Mouse (Mus musculus) CH12.LX (cell line): ENCODE results near the gene BC034090. TPM values are rescaled to one million over a fixed set of nuclear protein-coding genes. Genes with fewer than 3 reads are reported as not detected.

ENCODE experiments used
- DNase-seq: peaks from one replicate; pipeline ENCODE4 v3.0.0-alpha.2; 2013; ENCODE audit errors: extremely low read depth
- H3K27ac ChIP-seq: 2 replicates; pipeline ENCODE4 v1.5.1; 2012; ENCODE audit warnings: low read depth, mild to moderate bottlenecking, control low read depth, moderate library complexity; ENCODE audit not compliant: insufficient read depth
- H3K27me3 ChIP-seq: replicated peaks from 2 replicates; pipeline ENCODE3; 2012; ENCODE audit warnings: inconsistent platforms
- H3K36me3 ChIP-seq, 2 experiments: replicated peaks in 1 of 2; 2 replicates each; pipeline versions ENCODE3 to v1.6.1; 2012; ENCODE audit warnings: inconsistent platforms in 1 of 2, low read length in 1 of 2, mild to moderate bottlenecking in 1 of 2, mixed read lengths in 1 of 2, moderate library complexity in 1 of 2; ENCODE audit not compliant: control insufficient read depth in 1 of 2, insufficient read depth in 1 of 2
- H3K4me1 ChIP-seq, 2 experiments: 2 replicates each; pipeline ENCODE4 v1.6.1; 2012; ENCODE audit warnings: inconsistent platforms in 1 of 2, moderate library complexity in 1 of 2; ENCODE audit not compliant: insufficient read depth in 2 of 2, control insufficient read depth in 1 of 2
- H3K4me2 ChIP-seq: 2 replicates; pipeline ENCODE4 v1.6.1; 2012; ENCODE audit warnings: low read depth, mild to moderate bottlenecking, control low read depth; ENCODE audit not compliant: poor library complexity, insufficient read depth, severe bottlenecking
- H3K4me3 ChIP-seq, 3 experiments: fragments of 150-350 bp in 1 of 3; sonication (generic) in 1 of 3; replicated peaks in 1 of 3; 2 replicates each; pipeline versions ENCODE3 to v1.5.1; 2011 to 2012; ENCODE audit warnings: low read depth in 2 of 3, low read length in 2 of 3, mild to moderate bottlenecking in 2 of 3, moderate library complexity in 2 of 3, control low read depth in 1 of 3, improper control_type of control experiment in 1 of 3, inconsistent platforms in 1 of 3, mixed read lengths in 1 of 3; ENCODE audit not compliant: poor library complexity in 1 of 3
- H3K79me2 ChIP-seq: replicated peaks from 2 replicates; pipeline ENCODE4 v1.6.1; 2012; ENCODE audit warnings: mild to moderate bottlenecking, moderate library complexity; ENCODE audit not compliant: control insufficient read depth, poor library complexity, insufficient read depth, severe bottlenecking; ENCODE audit errors: extremely low read depth
- H3K9ac ChIP-seq: 2 replicates; pipeline ENCODE4 v1.6.1; 2012; ENCODE audit warnings: low read depth, mild to moderate bottlenecking, control low read depth, moderate library complexity; ENCODE audit not compliant: insufficient read depth
- H3K9me3 ChIP-seq: replicated peaks from 2 replicates; pipeline ENCODE3; 2012; ENCODE audit warnings: low read length, inconsistent platforms, mixed read lengths
- BHLHE40 ChIP-seq: IDR thresholded peaks from 2 replicates; pipeline ENCODE4 v1.6.1; 2011; ENCODE audit warnings: mild to moderate bottlenecking, low read depth, low read length, improper control_type of control experiment
- CHD1 ChIP-seq: IDR thresholded peaks from 2 replicates; pipeline ENCODE4 v1.6.1; 2012; ENCODE audit warnings: low read depth, low read length, improper control_type of control experiment, inconsistent platforms
- CHD2 ChIP-seq: IDR thresholded peaks from 2 replicates; pipeline ENCODE4 v1.6.1; 2011; ENCODE audit warnings: low read length, improper control_type of control experiment
- CTCF ChIP-seq, 2 experiments: IDR thresholded peaks in 1 of 2; conservative IDR thresholded peaks in 1 of 2; 2 replicates each; pipeline ENCODE4 v1.5.1; 2011 to 2012; ENCODE audit warnings: low read depth in 2 of 2, low read length in 2 of 2, improper control_type of control experiment in 1 of 2, inconsistent platforms in 1 of 2, mild to moderate bottlenecking in 1 of 2, moderate library complexity in 1 of 2
- HCFC1 ChIP-seq: IDR thresholded peaks from 2 replicates; pipeline ENCODE4 v1.6.1; 2012; ENCODE audit warnings: low read depth, mild to moderate bottlenecking, inconsistent platforms, low read length, improper control_type of control experiment
- IRF4 ChIP-seq: IDR thresholded peaks from 2 replicates; pipeline ENCODE4 v1.6.1; 2014; ENCODE audit warnings: low read depth, mild to moderate bottlenecking, inconsistent platforms, low read length, improper control_type of control experiment
- JUN ChIP-seq: IDR thresholded peaks from 2 replicates; pipeline ENCODE4 v1.6.1; 2011; ENCODE audit warnings: low read depth, mild to moderate bottlenecking, low read length, improper control_type of control experiment, moderate library complexity; ENCODE audit not compliant: insufficient read depth
- MYC ChIP-seq: IDR thresholded peaks from 2 replicates; pipeline ENCODE4 v1.6.1; 2011; ENCODE audit warnings: low read depth, mild to moderate bottlenecking, improper control_type of control experiment, low read length
- NELFE ChIP-seq: IDR thresholded peaks from 2 replicates; pipeline ENCODE4 v1.6.1; 2011; ENCODE audit warnings: low read depth, low read length, improper control_type of control experiment
- NRF1 ChIP-seq: IDR thresholded peaks from 2 replicates; pipeline ENCODE4 v1.6.1; 2014; ENCODE audit warnings: low read depth, mild to moderate bottlenecking, inconsistent platforms, low read length, improper control_type of control experiment, moderate library complexity
- POLR2AphosphoS2 ChIP-seq: IDR thresholded peaks from 2 replicates; pipeline ENCODE4 v1.6.1; 2011; ENCODE audit warnings: low read depth, low read length, improper control_type of control experiment
- SIN3A ChIP-seq: IDR thresholded peaks from 2 replicates; pipeline ENCODE4 v1.6.1; 2012; ENCODE audit warnings: low read length, improper control_type of control experiment, inconsistent platforms
- TCF12 ChIP-seq: IDR thresholded peaks from 2 replicates; pipeline ENCODE4 v1.6.1; 2014; ENCODE audit warnings: low read depth, mild to moderate bottlenecking, inconsistent platforms, low read length, improper control_type of control experiment
- USF1 ChIP-seq: IDR thresholded peaks from 2 replicates; pipeline ENCODE4 v1.6.1; 2014; ENCODE audit warnings: low read depth, mild to moderate bottlenecking, inconsistent platforms, low read length, improper control_type of control experiment
- USF2 ChIP-seq: conservative IDR thresholded peaks from 2 replicates; pipeline ENCODE4 v1.6.1; 2011; ENCODE audit warnings: low read depth, low read length, improper control_type of control experiment
- dilution Hi-C: fragments of 300-500 bp; cut with MboI; formaldehyde crosslinking; loops from 2 replicates; pipeline ENCODE4 v1.14.3; 2020; ENCODE audit warnings: low sequenced_read_pairs; ENCODE audit not compliant: extremely low pct_unique_long_range_greater_than_20kb, extremely low pct_ligation_motif_present
- in situ Hi-C: fragments of 300-500 bp; cut with MboI; formaldehyde crosslinking; loops from 3 replicates; pipeline ENCODE4 v1.14.3; 2019; ENCODE audit warnings: low sequenced_read_pairs, low pct_ligation_motif_present, low pct_unique_long_range_greater_than_20kb, mixed read lengths
- polyA plus RNA-seq: library from polyadenylated mRNA; unstranded; fragments of >175 nt; gene quantifications from 2 replicates; pipeline ENCODE4 v1.2.1, GENCODE M21; 2012; ENCODE audit warnings: low read depth; ENCODE audit not compliant: insufficient read length
- total RNA-seq, 2 experiments: library from RNA; depleted of rRNA; stranded (reverse); fragments of 300-350 nt in 1 of 2; fragments of >200 nt in 1 of 2; gene quantifications; 2 replicates each; pipeline ENCODE4 v1.2.3; 2012 to 2014

The BC034090 gene
- total and polyA plus RNA-seq, 3 experiments: 1.6 to 4.6 (median 3.0) TPM

GRCm38 (mm10) chr1:155233378-155233777, 10.9 kb downstream of the BC034090 start:
- no peak for DNase-seq
- Histone ChIP-seq H3K79me2 (no peaks in the 10 kb centered on the region), H3K4me1 (peaks cover 6 to 56% of the 10 kb centered on the region in 2 experiments; a peak in 2 of 4 replicates), H3K9ac (no peak overlapping the region), H3K4me3 (no peak overlapping the region), H3K27me3 (peaks cover 2% of the 10 kb centered on the region), H3K36me3 (peaks cover 0 to 3% of the 10 kb centered on the region in 2 experiments), H3K27ac (no peak overlapping the region), H3K9me3 (no peaks in the 10 kb centered on the region), H3K4me2 (no peak overlapping the region)
- dilution Hi-C loops: no loop called here
- TF ChIP-seq NELFE (no peak), HCFC1 (no peak), CHD2 (no peak), MYC (no peak), SIN3A (no peak), NRF1 (no peak), TCF12 (no peak), IRF4 (no peak)
- in situ Hi-C loops: no loop called here

GRCm38 (mm10) chr1:155232786-155233185, 11.5 kb downstream of the BC034090 start:
- no peak overlapping the region for H3K27ac ChIP-seq
- dilution Hi-C loops (no loop called here), in situ Hi-C loops (no loop called here)
- peaks cover 6 to 57% of the 10 kb centered on the region in 2 experiments; a peak in 2 of 4 replicates for H3K4me1 ChIP-seq
- H3K4me3 ChIP-seq: no peak overlapping the region
- no peak overlapping the region for H3K9ac ChIP-seq
- TF ChIP-seq USF2: no peak
- TF ChIP-seq BHLHE40: no peak
- no peak for TF ChIP-seq CHD1
- TF ChIP-seq MYC: no peak
- no peak for TF ChIP-seq JUN
- no peak for TF ChIP-seq POLR2AphosphoS2
- no peak for TF ChIP-seq HCFC1
- H3K27me3 ChIP-seq: peaks cover 2% of the 10 kb centered on the region
- no peaks in the 10 kb centered on the region for H3K79me2 ChIP-seq
- H3K9me3 ChIP-seq: no peaks in the 10 kb centered on the region
- H3K4me2 ChIP-seq: no peak overlapping the region
- peaks cover 0 to 7% of the 10 kb centered on the region in 2 experiments for H3K36me3 ChIP-seq
- no peak for DNase-seq

- peaks cover 0 to 11% of the 10 kb centered on the region in 2 experiments for H3K36me3 ChIP-seq
- TF ChIP-seq USF1 (no peak), POLR2AphosphoS2 (no peak), CTCF (conservative IDR thresholded peaks at IDR 0.05 in 1 of 2, IDR thresholded peaks at IDR 0.05 in 1 of 2; ENCODE audit: low read depth in 2 of 2, low read length in 2 of 2) (no peak), CHD1 (no peak)
- dilution Hi-C loops (no loop called here), in situ Hi-C loops (no loop called here)
- no peak overlapping the region for H3K27ac ChIP-seq
- DNase-seq: no peak
- H3K4me2 ChIP-seq: no peak overlapping the region
- H3K27me3 ChIP-seq: peaks cover 2% of the 10 kb centered on the region
- peaks cover 6 to 57% of the 10 kb centered on the region in 2 experiments; a peak in 2 of 4 replicates for H3K4me1 ChIP-seq
- no peaks in the 10 kb centered on the region for H3K79me2 ChIP-seq
- H3K4me3 ChIP-seq: no peak overlapping the region
- H3K9me3 ChIP-seq: no peaks in the 10 kb centered on the region
- H3K9ac ChIP-seq: no peak overlapping the region
Measured at GRCm38 (mm10) chr1:155232385-155232784, 11.9 kb downstream of the BC034090 start.
